Mouse (Mus musculus) stomach, embryonic 14.5 days (tissue): ENCODE results near the gene Cep112. TPM values are rescaled to one million over a fixed set of nuclear protein-coding genes. Genes with fewer than 3 reads are reported as not detected.
"Not testable (repeated sequence)": the region's sequence is repeated elsewhere in the genome, so short reads cannot be mapped to it uniquely, and the experiment has no call there.

ENCODE experiments used
- ATAC-seq: fragments of 200-750 bp; cut with Nextera tagmentation; 2 replicates; pipeline ENCODE4 v1.8.0; 2017; ENCODE audit warnings: low read depth, moderate TSS enrichment; ENCODE audit not compliant: insufficient number of reproducible peaks, insufficient read depth, low FRiP score
- H3K27ac ChIP-seq: fragments of 300-500 bp; sonication (generic); 2 replicates; pipeline ENCODE4 v1.5.1; 2014; ENCODE audit warnings: mild to moderate bottlenecking, low read length, moderate library complexity, mixed read lengths
- H3K27me3 ChIP-seq: fragments of 300-500 bp; sonication (generic); 2 replicates; pipeline ENCODE4 v1.6.1; 2014; ENCODE audit warnings: low read length, control low read depth, mixed read lengths; ENCODE audit not compliant: control insufficient read depth, insufficient read depth
- H3K36me3 ChIP-seq: fragments of 300-500 bp; sonication (generic); 2 replicates; pipeline ENCODE4 v1.6.1; 2014; ENCODE audit warnings: mild to moderate bottlenecking, control low read depth, low read length, moderate library complexity, mixed read lengths; ENCODE audit not compliant: control insufficient read depth, insufficient read depth
- H3K4me1 ChIP-seq: fragments of 300-500 bp; sonication (generic); 2 replicates; pipeline ENCODE4 v1.6.1; 2014; ENCODE audit warnings: low read length, control low read depth, mixed read lengths; ENCODE audit not compliant: control insufficient read depth, insufficient read depth
- H3K4me2 ChIP-seq: fragments of 300-500 bp; sonication (generic); replicated peaks from 2 replicates; pipeline ENCODE4 v1.6.1; 2014; ENCODE audit warnings: low read depth, low read length, control low read depth
- H3K4me3 ChIP-seq: fragments of 300-500 bp; sonication (generic); 2 replicates; pipeline ENCODE4 v1.5.1; 2014; ENCODE audit warnings: low read depth, low read length, control low read depth
- H3K9ac ChIP-seq: fragments of 300-500 bp; sonication (generic); replicated peaks from 2 replicates; pipeline ENCODE4 v1.6.1; 2014; ENCODE audit warnings: low read depth, mild to moderate bottlenecking, control low read depth, low read length, moderate library complexity, mixed read lengths
- H3K9me3 ChIP-seq: fragments of 300-500 bp; sonication (generic); 2 replicates; pipeline ENCODE4 v1.6.1; 2016; ENCODE audit warnings: low read depth, low read length, control low read depth; ENCODE audit not compliant: control insufficient read depth
- WGBS: fragments of 180-500 bp; shearing (Covaris S2); extraction: QIAGEN DNeasy Blood & Tissue Kit; methylation state at CpG from one replicate; pipeline ENCODE4 v1.1.7; 2014; 5-methylcytosine and 5-hydroxymethylcytosine counted together
- polyA plus RNA-seq: library from polyadenylated mRNA; unstranded; fragments of >200 nt; fragmentation: Nextera tagmentation; extraction: Ambion mirVana; gene quantifications from 2 replicates; pipeline ENCODE4 v1.2.1, GENCODE M21; 2014

Cep112 gene
- polyA plus RNA-seq, 1 experiment from 2014 or later = 24.1 TPM

DNA sequence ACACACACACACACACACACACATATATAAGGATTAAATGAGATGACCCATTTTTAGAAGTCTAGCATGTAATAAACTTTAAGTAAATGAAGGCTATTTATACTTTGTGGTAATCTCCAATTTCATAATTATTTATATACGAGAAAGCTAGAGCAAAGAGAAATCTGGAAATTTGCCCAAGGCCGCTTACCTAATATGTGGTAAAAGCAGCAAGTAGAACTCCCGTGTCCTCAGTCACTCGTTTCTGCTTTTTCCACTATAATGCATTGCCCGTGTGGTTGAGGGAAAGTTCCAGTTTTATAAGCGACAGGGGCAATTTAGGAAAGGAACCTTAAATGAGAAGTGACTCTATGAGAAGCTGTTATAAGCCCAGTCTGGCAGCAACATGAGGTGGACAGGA is 442.5 kb downstream of the Cep112 start:
- WGBS = 54% methylated on average over 6 of the region's 6 CpGs
- Histone ChIP-seq H3K27ac (no peak overlapping the region), H3K4me2 (no peak overlapping the region), H3K36me3 (no peaks in the 10 kb centered on the region), H3K4me3 (no peak overlapping the region), H3K9ac (no peak overlapping the region), H3K27me3 (no peaks in the 10 kb centered on the region), H3K4me1 (no peaks in the 10 kb centered on the region), H3K9me3 (no peaks in the 10 kb centered on the region)
- ATAC-seq = no peak

DNA sequence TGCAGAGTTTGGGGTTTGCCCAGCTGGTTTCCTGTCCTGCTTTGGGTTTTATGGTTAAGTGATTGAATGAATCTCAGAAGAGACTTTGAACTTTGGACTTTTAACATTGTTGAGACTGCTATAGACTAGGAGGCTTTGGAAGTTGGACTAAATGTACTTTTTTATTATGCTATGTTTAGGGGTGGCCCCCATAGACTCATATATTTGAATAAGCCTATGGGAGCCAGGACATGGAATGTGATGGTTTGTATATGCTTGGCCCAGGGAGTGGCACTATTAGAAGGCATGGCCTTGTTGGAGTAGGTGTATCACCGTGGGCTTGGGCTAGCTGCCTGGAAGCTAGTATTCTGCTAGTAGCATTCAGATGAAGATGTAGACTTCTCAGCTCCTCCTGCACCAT is 446.3 kb downstream of the Cep112 start:
- not testable (repeated sequence) for H3K27ac ChIP-seq, H3K4me2 ChIP-seq, H3K27me3 ChIP-seq, H3K4me1 ChIP-seq, H3K9me3 ChIP-seq, ATAC-seq, H3K4me3 ChIP-seq, H3K9ac ChIP-seq, H3K36me3 ChIP-seq
- WGBS = 93% methylated on average over 1 of the region's 1 CpGs

DNA sequence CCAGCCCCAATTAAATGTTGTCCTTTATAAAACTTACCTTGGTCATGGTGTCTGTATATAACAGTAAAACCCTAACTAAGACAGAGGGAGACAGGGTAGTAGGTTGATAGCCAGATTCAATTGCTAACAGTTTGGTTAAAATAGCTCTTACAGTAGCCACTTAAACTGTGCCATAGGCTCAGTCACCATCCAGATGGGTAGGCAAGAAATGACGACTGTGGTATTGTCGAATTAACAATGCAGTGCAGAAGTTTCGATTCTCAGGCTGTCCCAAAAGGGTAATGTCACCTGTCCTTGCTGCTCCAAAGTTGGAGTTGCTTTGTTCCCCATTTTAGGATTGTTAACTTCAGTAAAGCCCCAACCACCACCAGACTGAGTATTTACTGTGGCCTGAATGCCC is 446.8 kb downstream of the Cep112 start:
- Histone ChIP-seq H3K9ac (no peak overlapping the region), H3K36me3 (no peaks in the 10 kb centered on the region), H3K4me1 (no peaks in the 10 kb centered on the region), H3K27me3 (no peaks in the 10 kb centered on the region), H3K4me2 (no peak overlapping the region), H3K27ac (no peak overlapping the region), H3K9me3 (no peaks in the 10 kb centered on the region), H3K4me3 (no peak overlapping the region)
- WGBS = 91% methylated on average over 3 of the region's 3 CpGs
- ATAC-seq = no peak

DNA sequence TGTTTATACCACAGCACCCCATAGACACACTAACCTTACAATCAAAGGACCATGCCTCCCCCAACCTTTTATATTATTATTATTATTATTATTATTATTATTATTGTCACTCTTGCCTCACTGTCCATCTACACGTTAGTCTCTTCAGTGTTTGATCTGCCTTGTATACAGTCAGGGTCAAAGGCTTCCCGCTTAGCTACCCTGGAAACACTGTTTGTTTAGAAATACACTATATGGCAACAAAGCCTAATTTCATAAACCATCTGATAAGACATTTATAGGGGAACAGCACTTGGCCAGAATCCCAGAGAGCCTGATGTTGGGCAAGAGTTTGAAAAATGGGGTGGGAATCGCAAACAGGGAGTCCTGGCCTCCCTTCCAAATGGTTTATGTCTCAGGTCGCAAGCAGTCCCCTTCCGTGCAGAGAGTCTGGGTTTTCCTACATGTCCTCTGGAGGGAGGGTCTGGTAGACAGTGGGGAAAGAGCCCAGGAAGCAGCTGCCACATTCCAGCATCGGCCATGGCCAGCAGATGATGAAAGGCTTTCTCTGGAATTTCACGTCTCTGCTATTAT is 451.7 kb downstream of the Cep112 start:
- no peak for ATAC-seq
- no peaks in the 10 kb centered on the region for H3K27me3 ChIP-seq
- H3K4me2 ChIP-seq = no peak overlapping the region
- no peaks in the 10 kb centered on the region for H3K4me1 ChIP-seq
- no peak overlapping the region for H3K9ac ChIP-seq
- WGBS = 29% methylated on average over 7 of the region's 7 CpGs
- H3K36me3 ChIP-seq = no peaks in the 10 kb centered on the region
- H3K27ac ChIP-seq = no peak overlapping the region
- no peak overlapping the region for H3K4me3 ChIP-seq
- H3K9me3 ChIP-seq = no peaks in the 10 kb centered on the region

DNA sequence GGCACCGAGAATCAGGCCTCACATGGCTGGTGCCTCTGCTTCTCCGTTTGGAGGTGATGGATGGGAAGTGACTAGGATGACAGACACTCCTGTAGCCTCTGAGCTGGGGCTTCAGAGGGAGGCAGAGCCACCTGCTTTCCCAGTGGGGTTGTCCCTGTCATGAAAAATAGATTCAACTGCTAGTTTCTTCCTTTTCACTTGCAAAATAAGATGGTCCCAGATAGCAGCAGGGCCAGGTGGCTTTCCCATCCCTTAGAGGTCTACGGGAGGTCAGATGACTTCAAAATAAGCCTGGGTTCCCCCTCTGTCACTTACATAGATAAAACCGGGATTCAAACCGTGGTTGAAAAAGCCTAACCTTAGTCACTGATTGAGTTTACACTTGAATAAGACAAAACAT is 452.5 kb downstream of the Cep112 start:
- Histone ChIP-seq H3K4me3 (no peak overlapping the region), H3K9ac (no peak overlapping the region), H3K36me3 (no peaks in the 10 kb centered on the region), H3K27me3 (no peaks in the 10 kb centered on the region), H3K4me2 (no peak overlapping the region), H3K9me3 (no peaks in the 10 kb centered on the region), H3K4me1 (no peaks in the 10 kb centered on the region), H3K27ac (no peak overlapping the region)
- 61% methylated on average over 5 of the region's 5 CpGs for WGBS
- ATAC-seq = no peak

DNA sequence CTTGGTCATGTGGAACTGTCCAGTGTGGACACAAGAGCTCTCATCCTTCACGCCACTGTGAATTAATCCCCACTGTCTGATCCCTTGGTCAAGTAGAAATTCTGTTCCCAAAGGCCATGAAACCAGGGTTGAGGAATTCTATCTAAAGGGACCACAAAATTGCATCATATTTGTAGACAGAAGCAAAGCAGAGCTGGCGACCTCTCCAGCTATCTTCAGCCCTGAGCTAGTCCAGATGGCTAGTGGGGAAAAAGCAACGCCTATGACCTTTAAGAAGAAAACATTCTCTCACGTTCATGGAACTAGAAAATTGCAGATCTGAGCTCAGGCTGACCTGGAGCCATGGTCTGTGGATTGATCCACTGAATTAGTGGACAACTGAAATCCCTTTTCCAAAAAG is 455.6 kb downstream of the Cep112 start:
- no peaks in the 10 kb centered on the region for H3K9me3 ChIP-seq
- H3K9ac ChIP-seq = no peak overlapping the region
- H3K27ac ChIP-seq = no peak overlapping the region
- no peak overlapping the region for H3K4me2 ChIP-seq
- H3K4me1 ChIP-seq = no peaks in the 10 kb centered on the region
- no peaks in the 10 kb centered on the region for H3K27me3 ChIP-seq
- WGBS = 79% methylated on average over 4 of the region's 4 CpGs
- no peak for ATAC-seq
- no peaks in the 10 kb centered on the region for H3K36me3 ChIP-seq
- no peak overlapping the region for H3K4me3 ChIP-seq

DNA sequence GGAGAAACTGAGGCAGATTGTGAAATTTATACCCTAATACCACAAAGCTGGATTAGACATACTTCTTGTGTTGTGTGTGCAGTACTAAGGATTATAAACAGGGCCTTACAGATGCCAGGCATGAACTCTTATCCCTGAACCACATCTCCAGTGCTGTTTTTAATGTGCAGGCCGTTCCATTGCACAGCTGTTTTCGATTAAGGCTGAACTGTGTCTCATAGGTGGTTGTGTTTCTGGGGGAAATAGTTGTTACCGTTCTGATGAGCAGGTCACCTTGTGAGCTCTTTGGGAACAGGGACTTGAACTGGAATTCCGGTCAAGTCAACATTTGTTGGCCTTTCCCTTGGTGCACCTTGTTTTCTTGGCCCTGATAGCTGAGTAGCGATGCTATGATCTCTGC is 456.7 kb downstream of the Cep112 start:
- WGBS = 87% methylated on average over 5 of the region's 5 CpGs

DNA sequence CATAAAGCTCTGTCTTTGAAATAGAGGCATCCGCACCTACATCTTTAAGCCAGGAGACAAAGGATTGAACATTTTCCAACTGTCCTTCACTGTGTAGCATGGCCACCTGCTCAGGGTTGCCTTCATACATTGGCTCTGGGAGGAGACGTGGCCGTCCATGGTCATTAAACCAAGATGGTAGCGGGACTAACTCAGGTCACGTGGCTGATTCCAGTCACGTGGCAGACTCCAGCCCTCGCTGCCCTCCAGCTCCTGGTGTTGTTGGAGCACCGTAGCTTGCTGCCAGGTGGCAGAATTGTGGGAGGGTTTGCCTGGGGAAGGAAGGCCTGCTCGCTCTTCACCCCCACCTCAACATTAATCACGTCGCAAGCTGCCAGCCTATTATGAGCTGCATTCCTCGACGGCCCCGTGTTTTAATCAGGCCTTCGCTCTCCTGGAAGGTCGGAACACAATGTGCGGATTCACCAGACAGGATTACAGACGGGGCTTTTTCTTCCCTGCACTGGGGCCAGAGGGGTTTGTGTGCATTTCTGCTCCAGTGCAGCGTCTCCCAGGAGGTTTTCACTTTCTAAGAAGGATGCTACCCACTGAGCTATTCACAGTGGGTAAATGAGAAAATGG is 460.4 kb downstream of the Cep112 start:
- WGBS = 54% methylated on average over 19 of the region's 19 CpGs
- no peak for ATAC-seq
- Histone ChIP-seq H3K27me3 (no peaks in the 10 kb centered on the region), H3K4me2 (no peak overlapping the region), H3K9ac (no peak overlapping the region), H3K9me3 (no peaks in the 10 kb centered on the region), H3K4me1 (no peaks in the 10 kb centered on the region), H3K4me3 (no peak overlapping the region), H3K36me3 (no peaks in the 10 kb centered on the region), H3K27ac (no peak overlapping the region)

More for the DNA sequence above, 456.7 kb downstream of the Cep112 start:
- Histone ChIP-seq H3K27ac (no peak overlapping the region), H3K4me2 (no peak overlapping the region), H3K36me3 (no peaks in the 10 kb centered on the region), H3K9me3 (no peaks in the 10 kb centered on the region), H3K27me3 (no peaks in the 10 kb centered on the region), H3K4me3 (no peak overlapping the region), H3K9ac (no peak overlapping the region), H3K4me1 (no peaks in the 10 kb centered on the region)
- no peak for ATAC-seq

DNA sequence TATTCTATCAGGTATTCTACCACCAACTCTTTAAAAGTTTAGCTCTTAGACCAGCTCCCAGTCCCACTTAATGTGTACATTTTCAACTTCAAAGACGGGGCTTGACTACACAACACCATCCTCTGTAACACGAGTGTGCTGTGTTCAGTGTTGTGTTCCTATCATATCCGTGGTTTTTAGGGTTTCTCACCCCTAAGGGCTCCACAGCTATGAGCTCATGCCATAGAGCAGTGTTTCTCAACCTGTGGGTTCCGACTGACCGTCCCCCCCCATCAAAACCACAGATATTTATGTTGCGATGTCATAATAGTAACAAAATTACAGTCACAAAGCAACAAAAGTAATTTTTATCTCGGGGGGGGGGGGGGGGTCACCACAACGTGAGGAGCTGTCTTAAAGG is 461.1 kb downstream of the Cep112 start:
- Histone ChIP-seq H3K4me2 (no peak overlapping the region), H3K9me3 (no peaks in the 10 kb centered on the region), H3K9ac (no peak overlapping the region), H3K4me1 (no peaks in the 10 kb centered on the region), H3K4me3 (no peak overlapping the region), H3K36me3 (no peaks in the 10 kb centered on the region), H3K27me3 (no peaks in the 10 kb centered on the region), H3K27ac (no peak overlapping the region)
- ATAC-seq = no peak
- 84% methylated on average over 8 of the region's 8 CpGs for WGBS
